Mouse (Mus musculus) liver, postnatal 0 days (tissue): ENCODE measurements at regions not wholly inside any gene's neighbourhood (a gene's known extent, or its start where the extent isn't known, plus 50 kb on each side); places are given as distances from the start of the nearest gene placed in this dataset.

Source experiments
- CTCF ChIP-seq: sonication (generic); IDR thresholded peaks from 2 replicates; pipeline ENCODE4 v1.5.1; 2016; ENCODE audit warnings: antibody characterized with exemption, low read depth
- EP300 ChIP-seq: IDR thresholded peaks from 2 replicates; pipeline ENCODE4 v1.6.1; 2016; ENCODE audit warnings: antibody characterized with exemption, low read depth, mild to moderate bottlenecking

DNA sequence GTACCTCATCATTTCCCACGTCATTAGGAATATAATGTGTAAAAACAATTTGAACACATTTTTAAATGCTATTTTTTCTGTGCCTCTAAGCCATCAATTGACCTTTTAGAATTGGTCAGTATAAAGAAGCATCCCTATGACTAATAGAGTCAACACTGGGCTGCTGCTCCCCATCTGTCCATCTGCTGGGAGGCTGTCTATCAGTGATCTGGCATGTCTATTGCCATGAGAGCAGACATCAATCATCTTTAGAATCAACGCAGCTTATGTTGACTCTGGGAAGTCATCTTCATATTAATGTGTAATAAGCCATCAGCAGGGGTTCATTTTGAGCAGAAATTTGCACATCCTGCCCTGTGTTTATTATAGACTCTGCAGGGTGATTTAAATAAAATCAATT is 94.9 kb upstream of the Usp25 start:
- no peak for TF ChIP-seq CTCF
- no peak for TF ChIP-seq EP300
